Mouse (Mus musculus) limb, embryonic 14.5 days (tissue): ENCODE data around the gene Tmem201. TPM values are rescaled to one million over a fixed set of nuclear protein-coding genes. Genes with fewer than 3 reads are reported as not detected.

Experiments used
- ATAC-seq: fragments of 200-750 bp; cut with Nextera tagmentation; 2 replicates; pipeline ENCODE4 v1.8.0; 2017; ENCODE audit warnings: low read depth, moderate number of reproducible peaks, moderate TSS enrichment; ENCODE audit not compliant: low FRiP score
- DNase-seq: peaks from one replicate; pipeline ENCODE4 v3.0.0-alpha.2; 2015; ENCODE audit warnings: low spot score
- H3K27ac ChIP-seq: fragments of 300-500 bp; sonication (generic); replicated peaks from 2 replicates; pipeline ENCODE4 v1.5.1; 2014; ENCODE audit warnings: low read depth, mild to moderate bottlenecking, low read length, moderate library complexity, mixed read lengths
- H3K27me3 ChIP-seq: fragments of 300-500 bp; sonication (generic); 2 replicates; pipeline ENCODE4 v1.6.1; 2014; ENCODE audit warnings: low read length, mixed read lengths; ENCODE audit not compliant: control insufficient read depth, insufficient read depth
- H3K36me3 ChIP-seq: fragments of 300-500 bp; sonication (generic); 2 replicates; pipeline ENCODE4 v1.6.1; 2014; ENCODE audit warnings: mild to moderate bottlenecking, low read length, moderate library complexity, mixed read lengths; ENCODE audit not compliant: control insufficient read depth, insufficient read depth
- H3K4me1 ChIP-seq: fragments of 300-500 bp; sonication (generic); 2 replicates; pipeline ENCODE4 v1.6.1; 2014; ENCODE audit warnings: antibody characterized with exemption, low read length, mixed read lengths; ENCODE audit not compliant: control insufficient read depth, insufficient read depth
- H3K4me2 ChIP-seq: fragments of 300-500 bp; sonication (generic); replicated peaks from 2 replicates; pipeline ENCODE4 v1.6.1; 2014; ENCODE audit warnings: low read depth, mild to moderate bottlenecking, low read length, moderate library complexity; ENCODE audit not compliant: severe bottlenecking
- H3K4me3 ChIP-seq: fragments of 300-500 bp; sonication (generic); replicated peaks from 2 replicates; pipeline ENCODE4 v1.5.1; 2014; ENCODE audit warnings: low read length
- H3K9ac ChIP-seq: fragments of 300-500 bp; sonication (generic); 2 replicates; pipeline ENCODE4 v1.6.1; 2014; ENCODE audit warnings: mild to moderate bottlenecking, low read depth, low read length, moderate library complexity; ENCODE audit not compliant: severe bottlenecking
- H3K9me3 ChIP-seq: fragments of 300-500 bp; sonication (generic); 2 replicates; pipeline ENCODE4 v1.6.1; 2016; ENCODE audit warnings: low read length; ENCODE audit not compliant: control insufficient read depth
- POLR2A ChIP-seq: fragments of 200-500 bp; IDR thresholded peaks from 2 replicates; pipeline ENCODE4 v1.8.0; 2012; ENCODE audit warnings: inconsistent platforms, mild to moderate bottlenecking, moderate library complexity, borderline replicate concordance; ENCODE audit not compliant: insufficient read depth, insufficient read length; ENCODE audit errors: extremely low read depth
- WGBS: fragments of 180-500 bp; shearing (Covaris S2); extraction: QIAGEN DNeasy Blood & Tissue Kit; methylation state at CpG from one replicate; pipeline ENCODE4 v1.1.7; 2014; 5-methylcytosine and 5-hydroxymethylcytosine counted together
- polyA plus RNA-seq, 2 experiments: library from polyadenylated mRNA; depleted of rRNA in 1 of 2; stranded (reverse) in 1 of 2; unstranded in 1 of 2; fragments of >200 nt; fragmentation: Nextera tagmentation in 1 of 2; extraction: Ambion mirVana in 1 of 2; gene quantifications; 2 replicates each; pipeline versions ENCODE4 v1.2.1 to v1.2.3; 2012 to 2014

Gene Tmem201
- polyA plus RNA-seq, 2 experiments, result 20.4 to 59.3 TPM

DNA sequence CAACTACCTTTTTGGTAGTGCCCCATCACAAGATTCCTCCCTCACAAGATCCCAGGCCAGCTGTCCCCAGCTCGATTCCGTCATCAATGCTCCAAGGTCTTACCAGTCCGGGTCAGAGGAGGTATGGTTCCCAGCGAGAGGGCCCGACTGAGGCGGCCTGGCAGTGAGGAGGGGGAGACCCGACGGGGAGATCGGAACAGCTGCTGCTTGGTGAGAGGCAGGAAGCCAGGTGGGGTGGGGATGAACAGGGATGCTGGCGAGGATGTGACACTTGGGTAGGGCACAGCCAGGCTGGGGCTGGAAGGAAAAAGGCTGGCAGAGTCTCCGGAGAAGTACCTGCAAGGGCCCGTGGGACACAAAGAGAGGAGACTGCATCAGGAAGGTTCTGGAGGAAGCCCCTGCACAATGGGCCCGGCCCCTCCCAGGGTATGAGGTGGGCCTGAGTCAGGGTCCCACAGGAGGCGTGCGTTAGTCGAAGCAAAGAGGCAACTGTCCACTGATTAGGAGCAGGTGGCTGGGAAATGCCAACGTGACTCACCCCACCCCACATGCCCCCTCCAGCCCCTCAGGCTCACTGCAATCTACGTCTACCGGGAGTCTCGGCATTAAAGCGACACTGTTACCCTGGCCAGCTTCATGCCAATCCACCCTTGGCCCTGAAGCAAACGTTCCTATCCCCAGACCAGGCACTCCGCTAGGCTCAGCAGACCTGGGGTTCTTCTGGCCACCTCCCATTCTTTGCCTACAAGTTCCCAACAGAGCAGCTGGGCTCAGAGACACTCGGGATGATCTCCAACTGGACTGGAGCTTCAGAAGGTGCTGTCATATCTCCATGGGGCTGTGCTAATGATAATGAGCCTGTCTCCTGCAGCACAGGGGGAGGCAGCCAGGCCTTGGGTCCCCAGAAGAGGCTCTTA, 15.5 kb downstream of the Tmem201 start:
- Histone ChIP-seq H3K9ac (no peak overlapping the region), H3K4me2 (no peak overlapping the region), H3K27me3 (no peaks in the 10 kb centered on the region), H3K27ac (no peak overlapping the region), H3K4me3 (no peak overlapping the region), H3K36me3 (peaks cover 94% of the 10 kb centered on the region), H3K9me3 (no peaks in the 10 kb centered on the region), H3K4me1 (no peaks in the 10 kb centered on the region)
- no peak for DNase-seq
- 81% methylated on average over 24 of the region's 24 CpGs for WGBS
- no peak for ATAC-seq
- no peak for TF ChIP-seq POLR2A

GRCm38 (mm10) chr4:149721163-149721562, 16.7 kb downstream of the Tmem201 start:
- H3K27me3 ChIP-seq, result no peaks in the 10 kb centered on the region
- ATAC-seq (no peak), DNase-seq (no peak)
- no peak overlapping the region for H3K4me3 ChIP-seq
- no peak overlapping the region for H3K4me2 ChIP-seq
- no peaks in the 10 kb centered on the region for H3K4me1 ChIP-seq
- H3K36me3 ChIP-seq, result peaks cover 94% of the 10 kb centered on the region
- WGBS, result 85% methylated on average over 8 of the region's 8 CpGs
- no peaks in the 10 kb centered on the region for H3K9me3 ChIP-seq
- H3K9ac ChIP-seq, result no peak overlapping the region
- no peak overlapping the region for H3K27ac ChIP-seq
- no peak for TF ChIP-seq POLR2A

GRCm38 (mm10) chr4:149719686-149720085, 18.2 kb downstream of the Tmem201 start:
- Histone ChIP-seq H3K9ac (no peak overlapping the region), H3K4me2 (no peak overlapping the region), H3K4me1 (no peaks in the 10 kb centered on the region), H3K4me3 (no peak overlapping the region), H3K27me3 (no peaks in the 10 kb centered on the region), H3K36me3 (peaks cover 94% of the 10 kb centered on the region), H3K9me3 (no peaks in the 10 kb centered on the region), H3K27ac (no peak overlapping the region)
- WGBS, result 76% methylated on average over 6 of the region's 6 CpGs
- DNase-seq (no peak), ATAC-seq (no peak)
- TF ChIP-seq POLR2A, result no peak

DNA sequence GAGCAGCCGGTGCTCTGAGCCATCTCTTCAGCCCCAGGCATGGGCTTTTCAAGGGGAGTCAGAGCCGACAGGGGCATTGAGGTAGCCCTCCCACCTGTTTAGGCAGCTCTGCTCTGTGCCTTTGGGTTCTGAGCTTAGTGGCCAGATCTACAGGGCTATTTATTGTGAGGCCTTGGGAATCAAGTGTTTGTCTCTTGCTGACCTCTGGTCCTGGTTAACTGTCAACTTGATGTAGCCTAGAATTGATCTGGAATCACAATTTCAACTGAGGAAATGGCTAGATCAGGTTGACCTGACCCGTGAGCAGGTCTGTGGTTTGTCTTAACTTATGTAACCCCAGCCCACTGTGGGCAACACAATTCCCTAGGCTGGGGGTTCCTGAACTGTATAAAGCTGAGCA, 23.3 kb downstream of the Tmem201 start:
- DNase-seq (no peak), ATAC-seq (no peak)
- no peak for TF ChIP-seq POLR2A
- 88% methylated on average over 3 of the region's 3 CpGs for WGBS
- Histone ChIP-seq H3K27ac (no peak overlapping the region), H3K9ac (no peak overlapping the region), H3K36me3 (peaks cover 51% of the 10 kb centered on the region), H3K9me3 (no peaks in the 10 kb centered on the region), H3K27me3 (no peaks in the 10 kb centered on the region), H3K4me2 (no peak overlapping the region), H3K4me1 (no peaks in the 10 kb centered on the region), H3K4me3 (no peak overlapping the region)

DNA sequence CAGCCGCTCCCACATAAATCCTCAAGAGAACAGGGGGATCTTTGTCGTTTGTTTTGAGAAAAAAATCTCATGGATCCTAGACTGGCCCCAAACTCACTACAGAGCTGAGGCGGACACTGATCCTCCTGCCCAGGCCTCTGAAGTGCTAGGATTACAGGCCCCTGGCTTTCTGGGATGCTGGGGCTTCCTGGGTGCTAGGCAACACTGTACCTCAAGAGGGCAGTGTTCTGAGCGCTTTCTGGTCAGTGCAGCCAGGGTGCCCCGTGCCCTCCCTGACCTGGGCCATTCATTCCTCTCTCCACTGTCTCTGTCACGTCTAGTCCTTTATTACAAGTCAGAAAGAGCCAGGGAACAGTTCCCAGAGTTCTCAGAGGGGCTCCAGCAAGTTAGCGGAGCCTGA, 25.9 kb downstream of the Tmem201 start:
- Histone ChIP-seq H3K4me3 (no peak overlapping the region), H3K27me3 (no peaks in the 10 kb centered on the region), H3K9me3 (no peaks in the 10 kb centered on the region), H3K4me2 (no peak overlapping the region), H3K4me1 (no peaks in the 10 kb centered on the region), H3K36me3 (peaks cover 25% of the 10 kb centered on the region), H3K9ac (0 out of 2 replicates have a peak overlapping the region, but pooled peaks have one; percentile 7), H3K27ac (no peak overlapping the region)
- ATAC-seq, result no peak
- WGBS, result 22% methylated on average over 7 of the region's 7 CpGs
- no peak for TF ChIP-seq POLR2A
- peak; percentile 42 for DNase-seq
